ENCODE assay signal across 8 mouse cellular contexts in genomic region chr5:147400505-147400979, GRCm38 (mm10). TPM values are rescaled to one million over a fixed set of nuclear protein-coding genes. Genes with fewer than 3 reads are reported as not detected.
DNase-seq lines count a peak whose midpoint lies in the region; ATAC-seq lines count a peak whose summit lies in the region.

No protein-coding gene starts in this region.

- no peaks in the 10 kb centered on the region for H3K9me3 ChIP-seq in lung, embryonic 15.5 days
- H3K9me3 ChIP-seq in forebrain, embryonic 10.5 days: no peaks in the 10 kb centered on the region
- H3K9me3 ChIP-seq in limb, embryonic 10.5 days (replicated peaks): no peaks in the 10 kb centered on the region
- no peaks in the 10 kb centered on the region for H3K9me3 ChIP-seq in neural tube, embryonic 14.5 days (ENCODE audit: control insufficient read depth, low read length)

- no peak overlapping the region for H3K27ac ChIP-seq in lung, embryonic 15.5 days
- H3K27ac ChIP-seq in forebrain, embryonic 10.5 days: peak overlapping the region; percentile 25; the same call in 1 of the 2 replicates
- H3K27ac ChIP-seq in limb, embryonic 10.5 days: no peak overlapping the region
- H3K27ac ChIP-seq in neural tube, embryonic 14.5 days (ENCODE audit: low read depth, low read length): no peak overlapping the region

- WGBS in lung, embryonic 15.5 days: 2% methylated on average over 17 of the region's 17 CpGs
- 4% methylated on average over 17 of the region's 17 CpGs for WGBS in forebrain, embryonic 10.5 days
- 2% methylated on average over 17 of the region's 17 CpGs for WGBS in limb, embryonic 10.5 days
- 2% methylated on average over 17 of the region's 17 CpGs for WGBS in neural tube, embryonic 14.5 days

- peak overlapping the region; percentile 33 for H3K4me3 ChIP-seq in lung, embryonic 15.5 days
- peak overlapping the region; percentile 59 for H3K4me3 ChIP-seq in forebrain, embryonic 10.5 days
- H3K4me3 ChIP-seq in limb, embryonic 10.5 days: peak overlapping the region; percentile 52
- H3K4me3 ChIP-seq in neural tube, embryonic 14.5 days (ENCODE audit: low read depth, low read length): peak overlapping the region; percentile 43

- peak overlapping the region; percentile 64 for H3K4me2 ChIP-seq in lung, embryonic 15.5 days
- peak overlapping the region; percentile 87 for H3K4me2 ChIP-seq in neural tube, embryonic 14.5 days (ENCODE audit: low read depth, low read length)

- no peaks in the 10 kb centered on the region for H3K36me3 ChIP-seq in lung, embryonic 15.5 days
- H3K36me3 ChIP-seq in forebrain, embryonic 10.5 days (replicated peaks): no peaks in the 10 kb centered on the region
- no peaks in the 10 kb centered on the region for H3K36me3 ChIP-seq in limb, embryonic 10.5 days
- no peaks in the 10 kb centered on the region for H3K36me3 ChIP-seq in neural tube, embryonic 14.5 days (ENCODE audit: control insufficient read depth, insufficient read depth, low read length)

- H3K27me3 ChIP-seq in lung, embryonic 15.5 days: peaks cover 52% of the 10 kb centered on the region
- H3K27me3 ChIP-seq in forebrain, embryonic 10.5 days (ENCODE audit: poor library complexity, severe bottlenecking): peaks cover 58% of the 10 kb centered on the region
- H3K27me3 ChIP-seq in limb, embryonic 10.5 days (ENCODE audit: low read depth, poor library complexity, severe bottlenecking): peaks cover 56% of the 10 kb centered on the region
- peaks cover 35% of the 10 kb centered on the region for H3K27me3 ChIP-seq in neural tube, embryonic 14.5 days (ENCODE audit: control insufficient read depth, insufficient read depth, low read length)

- no peak for ATAC-seq in lung, embryonic 15.5 days (ENCODE audit: borderline replicate concordance, extremely low read depth, low FRiP score, low TSS enrichment)
- 0 out of 2 replicates have a peak, but pooled peaks have one; percentile 11 for ATAC-seq in neural tube, embryonic 14.5 days (ENCODE audit: low read depth)

- H3K4me1 ChIP-seq in lung, embryonic 15.5 days: peaks cover 7% of the 10 kb centered on the region
- peaks cover 15% of the 10 kb centered on the region for H3K4me1 ChIP-seq in forebrain, embryonic 10.5 days
- H3K4me1 ChIP-seq in limb, embryonic 10.5 days: peaks cover 10% of the 10 kb centered on the region
- H3K4me1 ChIP-seq in neural tube, embryonic 14.5 days (ENCODE audit: control insufficient read depth, insufficient read depth, low read length): peaks cover 7% of the 10 kb centered on the region; the same call in 1 of the 2 replicates

- DNase-seq in lung, postnatal 25 days (ENCODE audit: low spot score): no peak
- DNase-seq in forebrain, embryonic 10.5 days (ENCODE audit: extremely low spot score, low spot score): no peak
- DNase-seq in limb, embryonic 10.5 days (ENCODE audit: low spot score): no peak
- DNase-seq in cerebellum, postnatal 25 days: no peak
- DNase-seq in cerebellum, adult 11-12 months: no peak
- DNase-seq in right cerebral cortex, adult 2 months (ENCODE audit: low spot score in 2 of 2): no peak

- H3K9ac ChIP-seq in lung, embryonic 15.5 days: no peak overlapping the region
- H3K9ac ChIP-seq in neural tube, embryonic 14.5 days (replicated peaks; ENCODE audit: low read depth, low read length): peak overlapping the region; percentile 61

RNA-seq across cellular contexts. Expression of gene Flt3, which starts 0.3 kb away (rescaled TPM):
- polyA plus RNA-seq in lung, embryonic 15.5 days (2015; fragmentation: Nextera tagmentation; extraction: Ambion mirVana): 0.08 and 0.21 TPM in 2 replicates
- polyA plus RNA-seq in forebrain, embryonic 10.5 days (2016; fragmentation: Nextera tagmentation; extraction: Ambion mirVana): 0.04 TPM in 1 of 2 replicates, not detected in the other
- 0.05 TPM in 1 of 2 replicates, not detected in the other for polyA plus RNA-seq in limb, embryonic 10.5 days (2016; fragmentation: Nextera tagmentation; extraction: Ambion mirVana)
- 0.72 and 1.9 TPM in 2 replicates for polyA plus RNA-seq in neural tube, embryonic 14.5 days (2014; fragmentation: Nextera tagmentation; extraction: Ambion mirVana)

RNA-seq across cellular contexts. Expression of gene Pan3, which starts 29.4 kb away (rescaled TPM):
- 61.1 and 70.0 TPM in 2 replicates for polyA plus RNA-seq in lung, embryonic 15.5 days (2015; fragmentation: Nextera tagmentation; extraction: Ambion mirVana)
- 49.9 and 55.4 TPM in 2 replicates for polyA plus RNA-seq in forebrain, embryonic 10.5 days (2016; fragmentation: Nextera tagmentation; extraction: Ambion mirVana)
- polyA plus RNA-seq in limb, embryonic 10.5 days (2016; fragmentation: Nextera tagmentation; extraction: Ambion mirVana): 46.9 and 47.8 TPM in 2 replicates
- 54.5 and 62.8 TPM in 2 replicates for polyA plus RNA-seq in neural tube, embryonic 14.5 days (2014; fragmentation: Nextera tagmentation; extraction: Ambion mirVana)
